10 mouse cellular contexts compared by ENCODE assay signal in genomic region chrX:38514556-38514955, GRCm38 (mm10). TPM values are rescaled to one million over a fixed set of nuclear protein-coding genes. Genes with fewer than 3 reads are reported as not detected.
DNase-seq lines count a peak whose midpoint lies in the region; ATAC-seq and TF ChIP-seq lines count a peak whose summit lies in the region.
"Had no signal": no experiment of that assay in that cellular context is flagged by ENCODE, and none has a peak within 500 bp of the region (broad histone marks: within the 10 kb centered on the region; RNA-seq: fewer than 3 reads in every experiment).

No protein-coding gene starts in this region.

- no peak overlapping the region for H3K4me3 ChIP-seq in heart, postnatal 0 days (ENCODE audit: low read depth, low read length)
- H3K4me3 ChIP-seq: embryonic facial prominence, embryonic 15.5 days; liver, embryonic 15.5 days had no signal

- peak; percentile 25 for DNase-seq in heart, postnatal 0 days (ENCODE audit: low spot score)
- DNase-seq in heart, postnatal 25 days (ENCODE audit: low spot score), result no peak
- peak; percentile 65 for DNase-seq in testis, postnatal 10 days (ENCODE audit: low spot score)
- DNase-seq in testis, postnatal 14 days (ENCODE audit: low spot score), result no peak
- DNase-seq in c-Kit-positive CD71-positive TER-119-negative erythroid progenitor cells, embryonic 14.5 days (ENCODE audit: low read depth), result peak; percentile 31
- DNase-seq in heart, postnatal 36 days, result peak; percentile 13 to 34
- DNase-seq in lung, postnatal 36 days, result peak; percentile 18

- H3K4me1 ChIP-seq in heart, postnatal 0 days (ENCODE audit: control insufficient read depth, insufficient read depth), result no peaks in the 10 kb centered on the region
- H3K4me1 ChIP-seq: embryonic facial prominence, embryonic 15.5 days; liver, embryonic 15.5 days had no signal

- peak; percentile 66 for TF ChIP-seq CTCF in heart, postnatal 0 days (IDR thresholded peaks at IDR 0.05; ENCODE audit: low read depth)

- H3K27me3 ChIP-seq in heart, postnatal 0 days (ENCODE audit: control insufficient read depth, insufficient read depth, low read length), result no peaks in the 10 kb centered on the region
- H3K27me3 ChIP-seq: embryonic facial prominence, embryonic 15.5 days; liver, embryonic 15.5 days had no signal

- no peak overlapping the region for H3K4me2 ChIP-seq in heart, postnatal 0 days (ENCODE audit: low read depth, low read length)
- H3K4me2 ChIP-seq: embryonic facial prominence, embryonic 15.5 days; liver, embryonic 15.5 days had no signal

- under 1% methylated on average over 7 of the region's 7 CpGs for WGBS in heart, postnatal 0 days

- no peaks in the 10 kb centered on the region for H3K9me3 ChIP-seq in heart, postnatal 0 days (replicated peaks; ENCODE audit: control insufficient read depth, low read length)
- H3K9me3 ChIP-seq: embryonic facial prominence, embryonic 15.5 days; liver, embryonic 15.5 days had no signal

- no peak overlapping the region for H3K9ac ChIP-seq in heart, postnatal 0 days (replicated peaks; ENCODE audit: low read depth, low read length)
- H3K9ac ChIP-seq: embryonic facial prominence, embryonic 15.5 days; liver, embryonic 15.5 days had no signal

- no peak overlapping the region for H3K27ac ChIP-seq in heart, postnatal 0 days (ENCODE audit: low read depth)
- H3K27ac ChIP-seq: embryonic facial prominence, embryonic 15.5 days; liver, embryonic 15.5 days had no signal

- no peaks in the 10 kb centered on the region for H3K36me3 ChIP-seq in heart, postnatal 0 days (replicated peaks; ENCODE audit: control insufficient read depth, insufficient read depth, low read length)
- H3K36me3 ChIP-seq: embryonic facial prominence, embryonic 15.5 days; liver, embryonic 15.5 days had no signal

- intact Hi-C loops in heart, postnatal 25 days (cut with DNase I), result loop anchor here (5.0 to 10.0 kb wide), 2 partner anchors 138 to 260 kb away; partner anchors contain the start of gene 6030498E09Rik
- intact Hi-C loops in heart, postnatal 36 days (cut with DNase I), result loop anchor here (2.0 kb wide), 1 partner anchor 136 kb away; no protein-coding TSS in a partner anchor

- TF ChIP-seq EP300 in heart, postnatal 0 days (IDR thresholded peaks at IDR 0.05; ENCODE audit: low read depth), result no peak

- ATAC-seq in heart, postnatal 0 days (ENCODE audit: insufficient read depth, low read depth), result no peak
- no peak for ATAC-seq in activated CD4-positive, CD25-positive, alpha-beta regulatory T cell, adult 4 months

RNA-seq across cellular contexts. Expression of gene Lamp2, which starts 58.3 kb away (rescaled TPM):
- 135 and 142 TPM in 2 replicates for total RNA-seq in heart, postnatal 0 days (2014; rRNA removed; ENCODE audit: low replicate concordance)
- polyA plus RNA-seq in heart, postnatal 0 days (2015; fragmentation: Nextera tagmentation; extraction: Ambion mirVana), result 111 and 113 TPM in 2 replicates
- 100 to 1,000 TPM; 124 to 133 TPM for total RNA-seq in heart, postnatal 25 days (2021)
- 100 to 1,000 TPM; 140 to 146 TPM for total RNA-seq in heart, postnatal 36 days (2021)
- 10 to 100 TPM; 74.5 to 77.5 TPM for polyA plus RNA-seq in activated CD4-positive, CD25-positive, alpha-beta regulatory T cell, adult 4 months (2017; shearing (Covaris generic))

Comparison
In these comparisons a context has a peak if more than half of its experiments do, and no peak if none do; other contexts are left out.
1. DNase-seq: peak in heart, postnatal 0 days (single experiment), testis, postnatal 10 days (single experiment), c-Kit-positive CD71-positive TER-119-negative erythroid progenitor cells, embryonic 14.5 days (single experiment), heart, postnatal 36 days (2 of 2) and lung, postnatal 36 days (single experiment); none in heart, postnatal 25 days (single experiment) and testis, postnatal 14 days (single experiment).